Comparison of ENCODE assay signal across 19 mouse cellular contexts in genomic region chr1:95493004-95493403, GRCm38 (mm10).
"Had no signal": no experiment of that assay in that cellular context is flagged by ENCODE, and none has a peak within 500 bp of the region (broad histone marks: within the 10 kb centered on the region; RNA-seq: fewer than 3 reads in every experiment).

No protein-coding gene starts in this region.

- H3K4me3 ChIP-seq: kidney, embryonic 15.5 days; limb, embryonic 12.5 days; limb, embryonic 15.5 days; liver, embryonic 12.5 days; liver, embryonic 15.5 days; lung, embryonic 15.5 days; midbrain, embryonic 12.5 days; midbrain, embryonic 15.5 days had no signal

- H3K27me3 ChIP-seq: kidney, embryonic 15.5 days; limb, embryonic 12.5 days; limb, embryonic 15.5 days; liver, embryonic 12.5 days; liver, embryonic 15.5 days; lung, embryonic 15.5 days; midbrain, embryonic 12.5 days; midbrain, embryonic 15.5 days had no signal

- DNase-seq: kidney, adult 2 months; kidney, postnatal 14 days; kidney, postnatal 4 days; lung, adult 18-20 months; lung, postnatal 10 days; lung, postnatal 36 days; right cerebral cortex, postnatal 14 days; right cerebral cortex, postnatal 4 days; thymus, adult 18-20 months; thymus, postnatal 36 days had no signal

- H3K27ac ChIP-seq: kidney, embryonic 15.5 days; limb, embryonic 12.5 days; limb, embryonic 15.5 days; liver, embryonic 12.5 days; liver, embryonic 15.5 days; lung, embryonic 15.5 days; midbrain, embryonic 12.5 days; midbrain, embryonic 15.5 days had no signal

- H3K36me3 ChIP-seq: kidney, embryonic 15.5 days; limb, embryonic 12.5 days; limb, embryonic 15.5 days; liver, embryonic 12.5 days; liver, embryonic 15.5 days; lung, embryonic 15.5 days; midbrain, embryonic 12.5 days; midbrain, embryonic 15.5 days had no signal

- H3K4me1 ChIP-seq: kidney, embryonic 15.5 days; limb, embryonic 12.5 days; limb, embryonic 15.5 days; liver, embryonic 12.5 days; liver, embryonic 15.5 days; lung, embryonic 15.5 days; midbrain, embryonic 12.5 days; midbrain, embryonic 15.5 days had no signal

- H3K9me3 ChIP-seq: kidney, embryonic 15.5 days; limb, embryonic 12.5 days; limb, embryonic 15.5 days; liver, embryonic 12.5 days; liver, embryonic 15.5 days; lung, embryonic 15.5 days; midbrain, embryonic 12.5 days; midbrain, embryonic 15.5 days had no signal

- H3K9ac ChIP-seq: kidney, embryonic 15.5 days; limb, embryonic 12.5 days; limb, embryonic 15.5 days; liver, embryonic 12.5 days; liver, embryonic 15.5 days; lung, embryonic 15.5 days; midbrain, embryonic 12.5 days; midbrain, embryonic 15.5 days had no signal

- ATAC-seq: intestine, postnatal 0 days; liver, embryonic 12.5 days; midbrain, embryonic 15.5 days had no signal

- H3K4me2 ChIP-seq: kidney, embryonic 15.5 days; limb, embryonic 12.5 days; limb, embryonic 15.5 days; liver, embryonic 12.5 days; liver, embryonic 15.5 days; lung, embryonic 15.5 days; midbrain, embryonic 12.5 days; midbrain, embryonic 15.5 days had no signal
